Mouse (Mus musculus) megakaryocyte, embryonic 14.5 days (primary cell): ENCODE data around the gene Erlec1.

ENCODE experiments used
- FLI1 ChIP-seq: IDR thresholded peaks from 2 replicates; pipeline ENCODE4 v1.6.1; 2012; ENCODE audit warnings: low read length, inconsistent platforms, mixed read lengths
- GATA1 ChIP-seq: IDR thresholded peaks from 3 replicates; pipeline ENCODE4 v1.6.1; 2012; ENCODE audit warnings: mixed read lengths, low read length, inconsistent platforms, borderline replicate concordance

DNA sequence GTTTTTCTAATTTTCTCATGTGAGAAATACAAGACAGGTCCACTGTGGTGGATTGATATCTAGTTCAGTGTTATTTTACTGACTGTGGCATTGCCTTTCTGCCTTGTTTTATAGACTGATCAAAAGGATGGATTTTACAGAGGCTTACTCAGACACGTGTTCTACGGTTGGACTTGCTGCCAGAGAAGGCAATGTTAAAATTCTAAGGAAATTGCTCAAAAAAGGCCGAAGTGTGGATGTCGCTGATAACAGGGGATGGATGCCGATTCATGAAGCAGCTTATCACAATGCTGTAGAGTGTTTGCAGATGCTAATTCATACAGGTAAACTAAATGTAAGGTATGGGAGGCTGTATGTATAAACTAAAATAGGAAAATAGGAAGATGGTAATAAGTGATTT, 44.1 kb upstream of the Erlec1 start:
- no peak for TF ChIP-seq GATA1
- TF ChIP-seq FLI1: no peak
